Mouse (Mus musculus) stomach, embryonic 15.5 days (tissue): ENCODE measurements around the gene Slc17a8. TPM values are rescaled to one million over a fixed set of nuclear protein-coding genes. Genes with fewer than 3 reads are reported as not detected.

Experiments used
- polyA plus RNA-seq: library from polyadenylated mRNA; unstranded; fragments of >200 nt; fragmentation: Nextera tagmentation; extraction: Ambion mirVana; gene quantifications from 2 replicates; pipeline ENCODE4 v1.2.1, GENCODE M21; 2015

The Slc17a8 gene
- polyA plus RNA-seq, 1 experiment from 2014 or later, result not detected

Other genes starting within 250 kb of the Slc17a8 start
- gene Gas2l3, start 177.3 kb downstream of the Slc17a8 start, polyA plus RNA-seq, result 14.3 and 15.6 TPM in 2 replicates
- 9.9 and 12.0 TPM in 2 replicates for gene Nr1h4, start 87.7 kb downstream of the Slc17a8 start, polyA plus RNA-seq
- gene Scyl2, start 65.0 kb upstream of the Slc17a8 start, polyA plus RNA-seq, result 7.1 and 7.7 TPM in 2 replicates
- gene Actr6, start 111.0 kb upstream of the Slc17a8 start, polyA plus RNA-seq, result 26.5 and 28.3 TPM in 2 replicates
- gene Uhrf1bp1l, start 123.7 kb upstream of the Slc17a8 start, polyA plus RNA-seq, result 19.9 and 20.7 TPM in 2 replicates